Mouse (Mus musculus) lung, postnatal 0 days (tissue): ENCODE measurements around the gene Lcor.

ENCODE experiments used
- CTCF ChIP-seq: IDR thresholded peaks from 2 replicates; pipeline ENCODE4 v1.5.1; 2016; ENCODE audit warnings: antibody characterized with exemption, mild to moderate bottlenecking
- EP300 ChIP-seq: IDR thresholded peaks from 2 replicates; pipeline ENCODE4 v1.6.1; 2016; ENCODE audit warnings: antibody characterized with exemption, mild to moderate bottlenecking, control low read depth

DNA sequence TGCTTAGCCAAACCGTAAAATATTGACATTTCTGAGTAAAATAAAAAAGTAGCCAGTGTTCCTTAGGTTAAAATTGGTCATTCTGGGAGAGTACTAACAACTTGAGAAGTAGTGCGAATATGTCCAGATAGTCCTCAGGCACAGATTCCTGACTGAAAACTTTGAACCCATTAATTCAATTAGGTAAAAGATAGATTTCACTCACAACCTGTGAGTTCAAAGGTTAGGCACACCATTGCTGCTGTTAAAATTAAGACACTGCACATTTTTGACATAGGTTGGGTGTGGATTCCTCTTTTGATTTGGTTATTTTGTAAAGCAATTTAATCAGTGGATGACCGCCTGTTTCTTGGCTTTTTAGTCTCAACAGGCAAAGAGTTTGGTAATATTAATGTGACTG is 78.4 kb downstream of the Lcor start:
- TF ChIP-seq CTCF (no peak), EP300 (no peak)
